Mouse (Mus musculus): ENCODE measurements around the gene Cops9. TPM values are rescaled to one million over a fixed set of nuclear protein-coding genes. Genes with fewer than 3 reads are reported as not detected.

Gene Cops9
- total RNA-seq, 2 experiments from 2014 or later, result 237 TPM

DNA sequence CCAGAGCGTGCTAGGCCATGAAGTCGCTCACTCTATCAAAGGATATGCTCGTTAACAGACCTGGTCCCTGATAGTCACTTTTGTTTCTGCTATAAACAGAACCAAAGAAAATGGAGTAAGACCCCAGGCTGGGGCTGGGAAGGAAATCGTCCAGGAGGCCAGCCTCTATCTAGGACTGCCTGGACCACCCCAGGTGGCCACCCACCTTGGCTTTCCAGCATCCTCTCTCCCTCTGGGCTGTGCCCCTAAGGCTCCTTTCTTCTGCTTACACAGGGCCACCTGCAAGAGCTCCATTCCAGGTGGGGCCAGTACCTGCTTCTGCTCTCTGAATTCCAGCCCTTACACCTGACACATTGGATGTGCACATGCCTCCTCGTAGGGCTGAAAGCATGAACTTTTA lies 9.6 kb downstream of the Cops9 start:
- no peak for TF ChIP-seq CTCF (IDR thresholded peaks at IDR 0.05)
- intact Hi-C loops (cut with DNase I), result no loop called here
- no peak for DNase-seq (ENCODE audit: extremely low spot score in 1 of 2, low spot score in 2 of 2)
- no peak overlapping the region for H3K4me3 ChIP-seq
- H3K27ac ChIP-seq, result no peak overlapping the region

DNA sequence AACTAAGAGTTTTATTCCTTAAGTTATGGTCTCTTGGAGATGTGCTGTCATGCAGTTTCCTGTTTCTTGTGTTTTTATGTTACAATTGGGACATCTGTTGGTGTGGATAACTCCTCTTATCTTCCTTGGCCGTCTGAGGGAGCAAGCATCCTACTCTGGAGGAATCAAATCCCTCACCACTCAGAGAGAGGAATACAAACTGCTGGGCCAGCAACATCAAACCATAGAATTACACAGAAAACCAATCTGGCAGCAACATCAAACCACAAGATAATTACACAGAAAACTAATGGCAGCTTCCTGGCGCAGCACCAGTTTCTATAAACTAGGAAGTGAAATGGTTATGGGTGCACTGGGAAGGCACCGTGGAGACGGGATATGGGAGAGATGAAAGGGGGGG lies 13.6 kb downstream of the Cops9 start:
- DNase-seq (ENCODE audit: extremely low spot score in 1 of 2, low spot score in 2 of 2), result no peak

DNA sequence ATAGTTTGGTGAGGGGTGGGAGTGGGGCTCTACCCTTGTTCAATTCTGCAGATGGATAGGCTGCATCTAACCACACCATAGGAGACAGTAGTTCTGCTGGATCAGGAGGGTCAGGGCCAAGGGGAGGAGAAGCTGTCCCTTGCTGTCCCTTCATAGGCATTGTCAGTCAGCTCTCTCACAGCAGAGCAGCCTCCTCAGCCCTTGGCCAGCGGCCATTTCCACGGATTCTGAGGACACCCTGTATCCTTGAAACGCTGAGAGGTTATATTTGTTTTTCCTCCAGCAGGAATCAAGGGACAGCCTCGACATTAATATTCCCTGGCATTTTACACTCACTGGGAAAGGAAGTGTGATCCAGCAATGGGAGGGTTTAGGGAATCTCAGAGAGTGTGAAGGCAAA lies 23.4 kb downstream of the Cops9 start:
- intact Hi-C loops (cut with DNase I), result no loop called here
- TF ChIP-seq CTCF (IDR thresholded peaks at IDR 0.05), result no peak
- no peak for DNase-seq (ENCODE audit: extremely low spot score in 1 of 2, low spot score in 2 of 2)
- H3K27ac ChIP-seq, result no peak overlapping the region
- no peak overlapping the region for H3K4me3 ChIP-seq

More for the DNA sequence above, 13.6 kb downstream of the Cops9 start:
- intact Hi-C loops (cut with DNase I), result no loop called here
- H3K4me3 ChIP-seq, result no peak overlapping the region
- no peak overlapping the region for H3K27ac ChIP-seq
- TF ChIP-seq CTCF (IDR thresholded peaks at IDR 0.05), result no peak

DNA sequence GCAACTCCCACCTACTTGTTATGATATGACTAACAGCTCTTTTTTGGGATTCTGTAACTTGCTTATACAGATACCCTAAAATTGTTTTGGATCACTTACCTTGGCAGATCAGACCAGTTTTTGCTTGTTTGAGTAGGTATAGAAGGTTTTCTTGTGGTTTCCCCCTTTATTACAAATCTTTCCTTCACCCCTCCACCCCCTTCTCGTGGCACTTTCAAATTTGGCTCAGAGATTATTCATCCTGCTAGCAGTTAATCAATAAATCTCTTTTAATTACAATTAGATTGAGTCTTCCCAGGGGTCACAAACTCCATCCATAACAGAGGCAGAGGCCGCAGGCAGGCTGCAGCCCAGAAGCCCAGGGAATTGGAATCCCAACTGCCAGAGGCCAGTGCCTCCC lies 24.3 kb downstream of the Cops9 start, which contains the start of gene Olfr12:
Olfr12 (plus strand) TSS at position 301 of the 400 bp plus-strand sequence.
- no peak for TF ChIP-seq CTCF (IDR thresholded peaks at IDR 0.05)
- Histone ChIP-seq H3K4me3 (no peak within 1 kb of the TSS), H3K27ac (no peak within 1 kb of the TSS)
- intact Hi-C loops (cut with DNase I), result no loop called here
- no peak for DNase-seq (ENCODE audit: extremely low spot score in 1 of 2, low spot score in 2 of 2)

DNA sequence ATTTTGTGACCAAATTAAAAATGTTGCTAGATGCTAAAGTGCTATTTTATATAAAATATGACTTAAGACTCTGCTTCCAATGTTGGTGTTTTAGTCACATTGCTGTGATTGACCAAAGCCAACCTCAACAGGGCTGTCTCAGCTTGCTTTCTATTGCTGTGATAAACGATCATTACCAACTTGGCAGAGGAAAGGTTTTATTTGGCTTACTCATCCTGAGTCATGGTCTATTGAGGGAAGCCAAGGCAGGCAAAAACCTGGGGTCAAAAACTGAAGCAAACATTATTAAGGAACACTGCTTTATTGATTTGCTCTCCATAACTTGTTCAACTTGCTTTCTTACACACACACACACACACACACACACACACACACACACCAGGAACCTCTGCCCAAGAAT lies 25.7 kb downstream of the Cops9 start:
- Histone ChIP-seq H3K4me3 (no peak overlapping the region), H3K27ac (no peak overlapping the region)
- no peak for TF ChIP-seq CTCF (IDR thresholded peaks at IDR 0.05)
- no peak for DNase-seq (ENCODE audit: extremely low spot score in 1 of 2, low spot score in 2 of 2)
- intact Hi-C loops (cut with DNase I), result no loop called here

DNA sequence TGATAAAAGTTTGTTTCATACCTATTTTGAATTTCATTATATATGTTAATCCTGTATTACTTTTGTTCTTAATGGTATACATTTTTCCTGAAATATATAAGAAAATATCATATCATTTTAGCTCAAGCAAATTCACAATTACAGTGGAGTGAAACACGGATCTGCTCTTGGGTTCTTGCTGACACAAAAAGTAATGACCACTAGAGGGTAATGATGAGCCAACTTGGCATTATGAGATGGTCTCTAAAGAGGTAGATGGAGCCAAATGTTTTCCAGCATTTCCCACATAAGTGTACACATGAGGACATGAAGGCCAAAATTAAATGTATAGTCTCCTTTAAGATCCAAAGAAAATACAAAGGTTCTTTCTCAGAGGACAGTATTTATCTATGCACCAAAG lies 27.3 kb downstream of the Cops9 start:
- TF ChIP-seq CTCF (IDR thresholded peaks at IDR 0.05), result peak; percentile 72
- no peak overlapping the region for H3K4me3 ChIP-seq
- H3K27ac ChIP-seq, result no peak overlapping the region
- intact Hi-C loops (cut with DNase I), result loop anchor here (2.0 kb wide), 1 partner anchor 32 kb away; no protein-coding TSS in a partner anchor
- no peak for DNase-seq (ENCODE audit: extremely low spot score in 1 of 2, low spot score in 2 of 2)

DNA sequence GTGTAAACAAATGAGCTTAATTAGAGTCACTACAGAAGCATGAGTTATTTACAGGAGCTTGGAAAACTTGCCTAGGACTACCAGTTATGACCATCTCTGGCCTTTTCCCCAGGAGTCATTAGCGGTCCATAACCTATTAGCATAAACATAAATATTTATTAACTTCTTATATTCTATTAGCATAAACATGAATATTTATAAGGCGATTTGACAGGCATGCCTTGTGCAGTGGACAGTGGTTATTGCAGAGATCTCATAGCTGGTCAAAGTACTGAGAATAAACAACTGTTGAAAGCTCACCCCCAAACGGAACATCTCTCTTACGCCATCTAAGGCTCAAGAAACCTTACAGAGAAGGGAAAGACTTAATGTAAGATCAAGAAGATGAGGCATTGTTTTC lies 28.6 kb downstream of the Cops9 start:
- intact Hi-C loops (cut with DNase I), result no loop called here
- H3K4me3 ChIP-seq, result no peak overlapping the region
- no peak for TF ChIP-seq CTCF (IDR thresholded peaks at IDR 0.05)
- no peak overlapping the region for H3K27ac ChIP-seq
- no peak for DNase-seq (ENCODE audit: extremely low spot score in 1 of 2, low spot score in 2 of 2)

DNA sequence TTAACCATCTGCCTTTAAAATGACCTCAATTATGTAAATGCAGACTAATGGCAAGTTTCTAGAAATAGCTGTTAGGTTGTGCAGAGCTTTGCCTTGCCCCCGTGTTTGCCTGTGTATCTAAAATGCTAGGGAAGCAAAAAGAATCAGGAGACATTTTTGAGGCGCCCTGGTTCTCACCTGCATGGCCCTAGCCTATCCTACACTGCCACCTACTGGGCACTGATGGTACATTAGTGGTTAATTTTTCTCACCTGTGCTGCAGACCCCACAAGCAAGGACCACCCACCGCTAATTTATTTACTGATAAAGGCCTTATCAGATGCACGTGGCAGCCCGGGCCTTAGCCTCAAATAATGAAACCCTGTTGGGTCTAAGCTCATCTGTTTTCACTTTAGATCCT lies 30.8 kb downstream of the Cops9 start:
- peak; percentile 55 to 70 for DNase-seq (ENCODE audit: extremely low spot score in 1 of 2, low spot score in 2 of 2)
- Histone ChIP-seq H3K4me3 (no peak overlapping the region), H3K27ac (no peak overlapping the region)
- intact Hi-C loops (cut with DNase I), result loop anchor here (2.0 kb wide), 1 partner anchor 138 kb away; the partner anchor contains the start of gene Ndufa10
- TF ChIP-seq CTCF (IDR thresholded peaks at IDR 0.05), result peak; percentile 97

DNA sequence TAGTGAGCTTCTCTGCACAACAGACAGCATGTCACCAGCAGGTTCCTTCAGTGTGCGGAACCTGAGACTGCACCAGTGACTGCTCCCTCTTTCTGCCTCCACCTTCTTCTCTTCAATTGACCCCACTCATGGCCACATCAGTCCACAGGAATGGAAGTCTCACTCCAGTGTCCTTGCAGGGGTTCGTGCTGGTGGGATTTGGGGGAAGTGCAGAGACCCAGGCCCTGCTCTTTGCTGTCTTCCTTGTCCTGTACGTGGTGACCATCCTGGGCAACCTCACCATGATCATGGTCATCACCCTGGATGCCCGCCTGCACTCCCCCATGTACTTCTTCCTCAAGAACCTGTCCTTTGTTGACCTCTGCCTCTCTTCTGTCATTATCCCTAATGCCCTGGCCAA lies 34.1 kb downstream of the Cops9 start:
- no peak for DNase-seq (ENCODE audit: extremely low spot score in 1 of 2, low spot score in 2 of 2)
- TF ChIP-seq CTCF (IDR thresholded peaks at IDR 0.05), result no peak
- Histone ChIP-seq H3K27ac (no peak overlapping the region), H3K4me3 (no peak overlapping the region)
- intact Hi-C loops (cut with DNase I), result no loop called here

DNA sequence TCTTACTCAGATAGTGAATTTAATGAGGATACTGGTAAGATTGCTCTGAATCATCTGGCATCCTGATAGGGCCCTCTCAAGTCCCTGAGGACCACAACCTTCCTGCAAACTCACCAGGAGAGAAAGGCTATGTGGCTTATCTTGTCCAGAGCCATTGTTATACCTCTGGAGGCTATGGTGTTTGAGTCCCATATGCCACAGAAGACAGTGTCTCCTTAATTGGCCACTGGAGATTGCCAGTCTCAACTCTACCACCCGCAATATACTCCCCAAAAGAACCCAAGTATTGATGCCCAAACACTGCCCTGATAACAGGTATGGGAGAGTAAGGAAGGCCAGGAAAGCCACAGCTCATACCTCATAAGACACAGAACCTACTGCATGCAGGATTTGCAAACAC lies 36.3 kb downstream of the Cops9 start, which contains the start of gene Olfr1410:
Olfr1410 (plus strand) TSS at position 301 of the 400 bp plus-strand sequence.
- no peak for DNase-seq (ENCODE audit: extremely low spot score in 1 of 2, low spot score in 2 of 2)
- TF ChIP-seq CTCF (IDR thresholded peaks at IDR 0.05), result no peak
- intact Hi-C loops (cut with DNase I), result no loop called here

DNA sequence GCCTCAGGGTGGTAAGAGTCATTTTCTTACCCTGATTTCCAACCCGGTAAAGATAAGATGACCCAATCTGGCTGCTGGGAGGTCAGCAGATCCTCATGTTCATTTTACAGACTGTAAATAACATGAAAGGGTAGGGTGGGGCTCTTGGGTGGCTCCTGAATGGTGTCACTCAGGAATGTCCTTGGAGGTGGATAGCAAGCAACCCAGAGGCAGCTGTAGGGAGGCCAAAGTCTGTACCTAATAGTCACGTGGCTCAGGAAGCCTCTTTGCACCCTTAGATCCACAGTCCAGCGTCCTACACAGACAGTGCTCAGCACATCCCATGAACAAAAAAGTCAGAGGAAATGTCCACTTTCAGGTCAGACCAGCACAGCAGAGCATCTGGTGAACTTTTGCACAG lies 45.8 kb downstream of the Cops9 start:
- no peak for DNase-seq (ENCODE audit: extremely low spot score in 1 of 2, low spot score in 2 of 2)
- H3K27ac ChIP-seq, result no peak overlapping the region
- intact Hi-C loops (cut with DNase I), result no loop called here
- no peak for TF ChIP-seq CTCF (IDR thresholded peaks at IDR 0.05)
- H3K4me3 ChIP-seq, result no peak overlapping the region

More for the DNA sequence above, 36.3 kb downstream of the Cops9 start, which contains the start of gene Olfr1410:
- Histone ChIP-seq H3K4me3 (no peak within 1 kb of the TSS), H3K27ac (no peak within 1 kb of the TSS)

DNA sequence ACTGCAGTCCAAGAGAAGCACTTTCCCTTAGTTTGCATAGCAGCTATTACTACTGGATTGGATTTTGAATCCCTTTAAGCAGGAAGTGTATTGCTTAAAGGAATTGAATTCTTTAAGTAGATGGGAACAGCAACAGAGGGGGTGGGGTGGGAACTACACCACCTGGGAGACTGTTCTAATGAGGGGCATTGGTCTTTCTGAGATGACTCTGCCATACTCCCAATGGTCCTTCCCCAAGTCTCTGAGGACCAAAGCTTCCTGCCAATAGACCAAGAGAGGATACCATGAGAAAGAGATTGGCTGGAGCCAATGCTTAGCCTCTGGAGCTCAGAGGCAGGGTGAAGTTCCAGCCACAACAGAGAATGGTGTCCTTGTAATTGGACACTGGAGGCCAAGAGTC lies 47.7 kb downstream of the Cops9 start, which contains the start of gene Olfr1411:
Olfr1411 (plus strand) TSS at position 301 of the 400 bp plus-strand sequence.
- DNase-seq (ENCODE audit: extremely low spot score in 1 of 2, low spot score in 2 of 2), result no peak
- no peak within 1 kb of the TSS for H3K27ac ChIP-seq
- no peak within 1 kb of the TSS for H3K4me3 ChIP-seq
- intact Hi-C loops (cut with DNase I), result no loop called here
- no peak for TF ChIP-seq CTCF (IDR thresholded peaks at IDR 0.05)

Other genes with a start within 250 kb of the Cops9 start
- gene Ndufa10, start 168.1 kb downstream of the Cops9 start, total RNA-seq (2021), result 100 to 1,000 TPM; 223 to 229 TPM
- not detected for gene Olfr1416, start 156.9 kb downstream of the Cops9 start, total RNA-seq (2021)
- not detected for gene Olfr1415, start 145.9 kb downstream of the Cops9 start, total RNA-seq (2021)
- gene Olfr1414, start 123.3 kb downstream of the Cops9 start, total RNA-seq (2021), result not detected
- gene Olfr1413, start 70.7 kb downstream of the Cops9 start, total RNA-seq (2021), result not detected
- not detected for gene Olfr1412, start 56.2 kb downstream of the Cops9 start, total RNA-seq (2021)
- gene Olfr1411, start 47.6 kb downstream of the Cops9 start, total RNA-seq (2021), result not detected
- gene Olfr1410, start 36.2 kb downstream of the Cops9 start, total RNA-seq (2021), result not detected
- gene Olfr12, start 24.2 kb downstream of the Cops9 start, total RNA-seq (2021), result not detected
- not detected for gene Otos, start 6.9 kb upstream of the Cops9 start, total RNA-seq (2021)
- 10 to 100 TPM; 88.7 to 94.1 TPM for gene Gpc1, start 189.7 kb upstream of the Cops9 start, total RNA-seq (2021)

Measured in left cerebral cortex, adult 2 months (tissue).